Mouse (Mus musculus) layer of hippocampus, adult 11-12 months (tissue): ENCODE results near the gene Hoxa5.

ENCODE experiments used
- DNase-seq: peaks from one replicate; pipeline ENCODE4 v3.0.0; 2022; ENCODE audit warnings: low spot score

Hoxa5 gene

DNA sequence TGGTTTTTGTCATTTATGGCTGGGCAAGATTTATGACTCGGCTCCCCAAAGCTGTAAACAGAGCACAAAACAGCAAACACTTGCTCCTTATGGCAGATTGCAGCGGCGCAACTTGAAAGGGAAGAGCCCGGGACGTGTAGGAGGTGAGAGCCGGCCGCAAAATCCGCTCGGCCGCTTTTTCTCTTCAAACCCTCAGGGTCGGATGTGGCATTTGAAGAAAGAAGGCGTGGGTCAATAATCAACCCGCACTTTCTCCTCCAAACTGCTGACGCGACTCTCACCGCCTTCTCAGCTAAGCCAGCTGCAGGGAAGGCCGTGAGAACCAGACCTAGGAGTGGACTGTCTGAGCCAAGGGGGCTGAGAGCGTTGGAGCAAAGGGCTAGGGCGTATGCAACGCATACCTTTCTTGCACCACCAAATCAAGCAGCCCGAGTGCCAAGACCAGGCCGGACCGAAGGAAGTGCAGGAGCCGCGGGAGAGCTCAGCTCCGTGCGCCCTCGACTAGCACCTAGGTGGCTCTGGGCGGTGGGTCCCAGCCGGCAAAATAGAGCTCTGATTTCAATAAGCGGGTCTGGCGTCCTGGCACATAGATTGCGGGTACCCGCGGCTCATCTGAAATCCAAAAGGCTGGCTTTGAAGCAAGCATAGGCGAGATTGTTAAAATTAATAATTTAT is 27.2 kb downstream of the Hoxa5 start, which contains the start of gene 5730596B20Rik:
Gene 5730596B20Rik (plus strand): TSS at position 438 of the 675 bp plus-strand sequence.
- DNase-seq: no peak

DNA sequence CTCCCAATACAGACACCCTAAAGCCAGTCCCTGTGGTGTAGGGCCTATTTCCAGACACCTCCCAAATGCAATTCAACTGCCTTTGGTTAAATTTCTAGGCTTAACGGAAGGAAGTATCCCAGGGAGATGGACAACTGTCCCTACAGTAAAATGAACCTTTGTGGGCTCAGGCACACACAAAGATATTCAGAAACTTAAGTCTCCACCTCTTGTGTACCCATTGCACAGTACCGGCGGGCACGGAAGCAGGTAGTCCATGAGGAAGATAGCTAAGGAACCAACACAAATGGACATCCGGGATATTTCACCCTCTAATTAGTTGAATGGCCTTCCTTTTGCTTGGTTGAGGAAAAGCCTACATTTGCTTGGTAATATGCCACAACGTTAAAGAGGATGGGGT is 28.0 kb downstream of the Hoxa5 start:
- DNase-seq: no peak

DNA sequence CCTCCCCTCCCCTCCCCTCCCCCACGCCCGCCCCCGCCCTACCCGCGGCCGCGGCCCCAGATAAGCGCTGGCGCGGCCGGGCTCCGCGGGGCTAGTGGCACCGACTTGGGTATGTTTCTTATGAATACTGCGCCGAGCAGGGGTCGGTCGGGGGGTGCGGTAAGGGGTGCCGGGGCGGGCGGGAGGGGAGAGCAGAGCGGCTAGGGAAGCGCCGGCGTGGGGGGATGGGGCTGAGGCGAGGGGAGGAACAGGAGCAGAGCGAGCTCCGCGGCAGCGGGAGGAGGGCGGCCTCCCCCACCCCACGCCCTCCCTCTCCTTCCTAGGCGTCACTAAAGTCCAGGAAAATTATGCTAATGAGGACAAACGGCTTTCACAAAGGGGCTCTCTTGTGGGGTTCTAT is 28.5 kb downstream of the Hoxa5 start:
- DNase-seq: no peak

DNA sequence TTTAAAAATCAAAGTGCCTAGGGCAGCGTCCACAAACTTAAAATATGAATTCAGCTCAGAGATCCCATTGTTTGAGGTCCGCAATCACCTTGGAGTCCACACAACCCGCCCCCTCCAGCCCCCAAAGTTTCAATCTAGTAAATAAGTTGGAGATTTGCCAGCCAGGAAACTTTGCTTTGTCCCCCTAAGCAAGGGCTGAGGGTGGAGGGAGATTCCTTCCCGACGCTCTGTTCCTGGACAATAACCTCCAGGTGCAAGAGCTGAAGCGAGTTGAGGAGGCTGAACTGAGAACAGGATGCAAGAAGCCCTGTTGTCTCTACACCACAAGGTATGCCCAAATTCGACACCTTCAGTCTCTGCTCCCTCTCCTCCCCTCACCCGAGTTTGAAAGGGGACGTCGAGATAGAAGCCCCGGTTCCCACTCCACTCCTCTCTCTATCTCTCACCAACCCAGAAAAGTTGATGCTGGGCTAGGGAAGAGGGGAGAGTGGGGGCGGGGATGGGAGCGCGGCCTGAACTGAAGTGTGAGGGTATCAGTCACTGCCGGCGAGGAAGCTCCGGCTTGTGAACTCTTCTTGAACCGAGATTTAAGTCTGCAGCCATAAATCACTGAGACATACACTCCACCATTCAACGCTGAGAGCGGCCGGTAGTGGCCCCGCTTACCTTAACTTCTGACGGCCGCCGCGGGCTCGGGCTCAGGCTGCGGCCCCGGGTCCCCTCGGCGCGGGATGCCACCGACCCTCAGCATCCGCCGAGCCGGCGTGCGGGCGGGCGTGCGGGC is 29.2 kb downstream of the Hoxa5 start:
- no peak for DNase-seq

GRCm38 (mm10) chr6:52173648-52174047 is 30.7 kb downstream of the Hoxa5 start:
- no peak for DNase-seq

GRCm38 (mm10) chr6:52172501-52172900 is 31.9 kb downstream of the Hoxa5 start:
- DNase-seq: no peak

- DNase-seq: no peak
Observed at GRCm38 (mm10) chr6:52171938-52172337, 32.4 kb downstream of the Hoxa5 start.

- no peak for DNase-seq
Observed at GRCm38 (mm10) chr6:52171331-52171730, 33.1 kb downstream of the Hoxa5 start.

DNA sequence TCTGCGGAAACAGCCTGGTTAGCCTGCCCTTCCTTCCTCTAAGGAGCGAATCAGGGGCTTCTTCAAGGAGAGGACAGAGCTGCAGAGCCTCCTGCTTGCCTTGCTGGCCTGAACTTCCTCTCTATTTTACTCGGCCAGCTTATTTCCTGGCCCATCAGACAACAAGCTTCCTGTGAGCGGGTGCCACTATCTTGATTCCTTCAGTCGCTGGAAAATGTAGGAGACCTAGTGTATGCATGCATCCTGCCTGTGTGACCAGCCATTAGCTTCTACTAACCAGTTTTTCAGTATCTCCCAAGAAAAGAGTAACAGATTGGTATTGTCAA is 33.5 kb downstream of the Hoxa5 start:
- DNase-seq: no peak

DNA sequence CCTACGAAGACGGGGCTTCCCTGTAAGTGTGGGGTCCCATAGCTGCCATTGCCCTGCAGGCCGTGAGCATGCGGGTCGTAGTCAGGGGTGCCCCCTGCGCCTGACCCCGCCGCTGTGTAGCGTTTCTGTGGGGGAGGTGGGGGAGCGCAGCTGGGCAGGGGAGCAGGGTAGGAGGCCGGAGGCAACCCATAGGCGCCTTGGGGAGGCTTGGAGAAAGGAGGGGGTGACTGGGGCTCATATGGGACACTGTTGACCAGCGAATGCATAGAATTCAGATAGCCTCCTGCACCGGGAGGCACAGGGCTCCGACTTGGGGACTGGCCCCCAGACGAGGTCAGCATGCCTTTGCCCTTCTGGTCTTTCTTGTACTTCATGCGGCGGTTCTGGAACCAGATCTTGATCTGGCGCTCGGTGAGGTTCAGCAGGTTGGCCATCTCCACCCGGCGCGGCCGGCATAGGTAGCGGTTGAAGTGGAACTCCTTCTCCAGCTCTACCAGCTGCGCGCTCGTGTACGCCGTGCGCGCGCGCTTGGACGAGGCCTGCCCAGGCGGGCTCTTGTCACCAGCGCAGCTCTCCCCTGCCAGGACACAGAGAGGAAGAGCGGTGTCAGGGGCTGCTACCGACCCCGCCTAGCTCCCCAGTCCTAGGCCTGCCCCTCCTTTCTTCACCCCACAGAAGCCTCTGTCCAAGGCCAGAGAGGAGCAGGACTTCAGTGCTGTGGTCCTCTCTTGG is 34.1 kb downstream of the Hoxa5 start:
- no peak for DNase-seq

- DNase-seq: no peak
Observed at GRCm38 (mm10) chr6:52169499-52170165, 34.8 kb downstream of the Hoxa5 start.

DNA sequence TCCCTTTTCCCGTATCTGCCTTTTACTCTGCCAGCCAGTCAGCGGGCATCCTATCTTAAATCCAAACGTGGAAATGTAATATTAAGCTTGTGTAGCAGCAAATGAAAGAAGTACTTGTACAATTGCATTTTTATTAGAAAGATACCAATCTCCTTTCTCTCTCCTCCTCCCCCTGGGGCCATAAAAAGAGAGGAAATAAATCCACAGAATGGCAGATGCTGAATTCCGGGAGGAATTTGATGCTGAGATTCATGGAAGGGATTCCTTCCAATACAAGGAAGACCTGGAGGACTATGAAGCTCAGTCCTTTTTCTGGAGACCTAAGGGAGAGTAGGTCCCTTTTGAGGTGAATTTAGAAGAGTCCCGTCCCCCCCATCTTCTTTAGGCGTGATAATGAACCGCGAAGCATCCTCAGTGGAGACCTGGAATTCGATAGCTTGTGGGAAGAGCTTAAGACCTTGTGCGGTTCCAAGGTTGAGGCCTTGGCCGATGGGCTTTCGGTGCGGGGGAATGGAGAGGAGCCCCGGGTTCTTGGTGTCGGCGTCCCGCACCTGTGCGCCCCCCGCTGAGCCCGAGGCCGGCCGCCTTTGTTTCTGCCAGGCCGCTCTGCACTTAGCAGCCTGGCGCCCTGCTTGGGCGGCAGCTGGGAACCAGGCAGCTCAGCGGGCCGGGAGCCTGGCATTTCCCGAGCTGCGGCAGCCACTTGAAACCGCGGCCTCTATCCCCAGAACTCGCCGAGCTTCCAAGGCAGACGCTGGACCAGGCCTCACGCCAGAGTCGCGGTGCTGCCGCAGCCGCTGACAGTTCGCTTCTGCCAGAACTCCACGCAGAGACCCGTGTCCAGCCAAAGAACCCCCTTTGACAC is 36.0 kb downstream of the Hoxa5 start:
- no peak for DNase-seq

DNA sequence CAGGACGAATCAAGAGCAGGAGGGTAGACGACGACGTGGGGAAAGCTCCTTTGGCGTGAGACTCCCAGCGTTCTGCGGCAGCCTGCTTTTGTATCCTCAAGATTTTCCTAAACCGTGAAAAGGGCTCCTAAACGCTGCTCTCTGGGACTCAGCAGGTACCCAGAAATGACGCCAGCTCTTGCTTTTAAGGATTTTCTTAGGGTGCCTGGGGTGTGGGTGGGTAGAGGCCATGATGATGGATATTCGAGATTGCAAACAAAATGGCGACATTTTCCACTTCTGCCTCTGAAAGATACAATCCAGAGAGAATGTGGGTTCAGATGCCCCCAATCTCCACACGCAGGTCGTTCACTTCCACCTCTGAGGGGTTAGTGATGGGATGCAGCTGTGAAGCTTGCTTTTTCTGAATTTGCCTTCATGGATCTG is 36.6 kb downstream of the Hoxa5 start:
- DNase-seq: no peak

GRCm38 (mm10) chr6:52167176-52167575 is 37.2 kb downstream of the Hoxa5 start:
- no peak for DNase-seq

DNA sequence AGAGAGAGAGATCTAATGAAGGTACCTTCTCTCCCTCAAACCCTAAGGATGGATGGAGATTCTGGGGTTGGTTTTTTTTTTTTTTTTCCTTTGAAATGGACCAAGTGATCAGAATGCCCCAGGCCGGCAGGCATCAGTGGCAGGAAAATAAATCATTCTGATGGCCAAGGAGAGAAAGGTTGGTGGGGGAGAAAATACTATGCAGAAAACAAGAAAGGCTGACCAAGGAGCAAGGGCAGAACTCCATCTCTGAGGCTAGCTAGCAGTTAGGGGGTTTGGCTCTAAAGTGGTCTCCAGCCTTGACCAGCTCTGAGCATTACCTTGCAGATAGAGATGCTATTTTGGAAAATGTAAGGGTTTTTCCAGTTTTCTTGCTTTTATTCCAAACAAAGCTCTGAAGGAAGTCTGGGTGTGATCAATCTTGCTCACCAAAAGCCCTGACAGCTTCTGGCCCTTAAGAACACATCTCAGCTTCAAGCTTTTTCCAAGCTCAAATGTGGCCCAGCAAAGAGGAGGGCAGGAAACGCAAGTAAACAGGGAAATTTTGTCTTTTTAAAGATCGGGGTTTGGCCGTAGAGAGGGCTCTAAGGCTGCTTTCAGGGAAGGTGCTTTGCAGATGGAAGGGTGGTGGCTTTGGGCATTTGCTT is 37.8 kb downstream of the Hoxa5 start:
- no peak for DNase-seq

GRCm38 (mm10) chr6:52165441-52166370 is 38.7 kb downstream of the Hoxa5 start:
- no peak for DNase-seq

DNA sequence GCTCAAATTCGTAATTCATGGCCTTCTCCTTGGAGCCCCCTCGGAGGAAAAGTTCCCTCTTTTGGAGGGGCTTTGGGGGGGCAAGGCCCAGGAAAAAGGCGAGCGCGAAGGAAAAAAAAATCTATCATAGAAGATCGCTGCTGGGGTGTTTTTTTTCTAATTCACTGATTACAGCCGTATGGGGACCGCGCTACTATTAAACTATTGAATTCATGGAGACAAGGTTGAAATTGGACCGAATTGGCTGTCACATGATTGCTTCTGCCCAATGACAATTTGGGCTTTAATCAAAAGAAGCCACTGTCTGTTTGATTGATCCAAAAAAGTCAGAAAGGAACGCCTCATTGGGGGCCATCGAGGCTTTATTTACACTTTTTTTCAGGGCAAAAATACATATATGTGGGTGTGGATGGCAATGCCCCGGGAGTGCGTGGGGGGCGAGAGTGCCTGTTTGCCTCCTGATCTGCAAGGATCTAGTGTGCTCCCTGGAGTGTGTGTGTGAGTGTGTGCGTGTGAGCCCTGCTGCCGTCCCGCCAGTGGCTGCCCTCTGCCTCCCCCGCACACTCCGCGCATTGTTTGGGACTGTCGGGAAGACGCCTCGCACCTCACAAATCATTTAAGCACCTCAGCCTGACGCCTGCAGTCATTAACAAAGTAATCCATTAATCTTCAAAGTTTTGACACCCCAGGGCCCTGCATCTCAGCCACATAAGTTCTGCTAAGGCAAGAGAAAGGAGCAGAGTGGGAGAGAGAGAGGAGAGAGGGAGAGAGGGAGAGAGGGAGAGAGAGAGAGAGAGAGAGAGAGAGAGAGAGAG is 39.6 kb downstream of the Hoxa5 start, which contains the start of gene Hoxa2:
Gene Hoxa2 (minus strand): TSS at position 206 of the 815 bp plus-strand sequence.
- no peak for DNase-seq

DNA sequence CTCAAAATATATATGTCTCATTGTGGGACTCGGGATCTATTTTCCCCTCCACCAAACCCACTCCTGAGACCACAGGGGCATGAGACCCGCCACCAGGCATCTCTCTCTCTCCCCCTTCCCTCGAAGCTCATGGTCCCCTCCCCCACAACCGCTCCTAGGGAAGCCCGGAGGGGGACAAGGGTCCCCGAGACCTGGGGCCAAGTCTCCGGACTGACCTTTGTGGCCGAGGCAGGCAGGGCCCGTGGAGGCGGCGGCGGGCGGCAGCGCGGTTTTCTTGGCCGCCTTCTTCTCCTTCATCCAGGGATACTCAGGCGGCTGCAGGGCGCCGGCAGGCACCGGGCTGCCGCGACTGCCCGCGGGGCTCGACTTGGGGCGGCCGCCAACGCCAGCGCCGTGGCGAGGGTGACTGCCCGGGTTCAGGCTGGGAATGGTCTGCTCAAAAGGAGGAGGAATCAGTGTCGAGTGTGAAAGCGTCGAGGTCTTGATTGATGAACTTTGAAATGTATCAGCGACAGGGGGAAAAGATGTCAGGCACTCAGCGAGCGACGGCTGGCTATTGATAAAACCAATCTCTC is 40.2 kb downstream of the Hoxa5 start:
- DNase-seq: no peak
